Mouse (Mus musculus): Measurements from ENCODE around the gene Stoml1. TPM values are rescaled to one million over a fixed set of nuclear protein-coding genes. Genes with fewer than 3 reads are reported as not detected.
"Not testable (repeated sequence)": the region's sequence is repeated elsewhere in the genome, so short reads cannot be mapped to it uniquely, and the experiment has no call there.

Gene Stoml1
- total RNA-seq, 4 experiments from 2014 or later: 19.9 to 32.9 (median 28.3) TPM

DNA sequence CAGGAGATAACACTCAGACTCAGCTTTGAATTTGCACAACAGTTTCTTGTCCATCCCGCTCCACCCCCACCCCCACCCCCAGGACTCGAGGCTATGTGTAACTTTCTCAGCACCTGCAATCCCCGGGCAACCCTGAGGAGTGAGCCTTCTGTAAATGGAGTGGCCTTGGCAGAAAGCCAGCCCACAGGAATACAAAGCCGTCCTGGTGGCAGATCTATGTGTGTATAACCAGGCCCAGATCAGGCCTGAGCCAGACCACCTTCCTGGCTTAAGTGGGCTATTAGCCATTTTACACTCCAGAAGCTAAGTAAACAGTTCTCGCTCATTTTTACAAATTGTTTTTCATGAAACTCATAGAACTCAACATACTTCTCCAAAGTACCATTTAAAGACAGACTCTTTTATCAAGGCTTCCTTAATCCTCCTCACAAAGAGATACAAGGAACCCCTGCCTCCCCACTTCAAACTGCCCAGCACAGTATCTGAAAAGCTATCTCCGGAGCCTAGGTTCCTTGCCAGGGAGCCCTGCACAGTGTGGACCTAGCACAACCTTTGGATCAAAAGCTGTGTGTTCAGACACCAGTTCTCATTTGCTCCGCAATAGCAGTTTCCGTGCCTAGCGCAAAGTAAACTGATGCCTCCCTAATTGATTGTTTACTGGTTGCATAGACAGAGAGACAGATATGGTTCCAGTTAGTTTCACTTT lies 11.0 kb upstream of the Stoml1 start:
- DNase-seq: peak; percentile 64

DNA sequence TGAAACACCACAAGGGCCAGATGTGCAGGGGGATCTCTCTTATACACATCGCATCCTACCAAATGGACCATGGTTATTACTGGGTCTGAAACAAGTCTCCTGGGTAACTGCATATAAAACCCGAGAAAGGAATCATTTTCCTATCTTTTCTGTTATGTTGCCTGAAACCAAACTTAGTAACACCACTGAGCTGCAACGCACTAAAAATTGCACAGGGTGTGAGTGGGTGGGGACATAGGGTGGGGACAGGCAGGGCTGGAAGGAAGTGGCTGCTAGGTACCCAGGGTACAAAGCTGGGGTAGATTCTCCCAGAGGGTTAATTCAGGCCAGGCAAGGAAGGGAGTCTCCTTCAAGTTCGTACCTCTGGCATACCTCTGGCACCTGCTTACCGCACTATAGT lies 10.3 kb upstream of the Stoml1 start:
- no peak for DNase-seq

DNA sequence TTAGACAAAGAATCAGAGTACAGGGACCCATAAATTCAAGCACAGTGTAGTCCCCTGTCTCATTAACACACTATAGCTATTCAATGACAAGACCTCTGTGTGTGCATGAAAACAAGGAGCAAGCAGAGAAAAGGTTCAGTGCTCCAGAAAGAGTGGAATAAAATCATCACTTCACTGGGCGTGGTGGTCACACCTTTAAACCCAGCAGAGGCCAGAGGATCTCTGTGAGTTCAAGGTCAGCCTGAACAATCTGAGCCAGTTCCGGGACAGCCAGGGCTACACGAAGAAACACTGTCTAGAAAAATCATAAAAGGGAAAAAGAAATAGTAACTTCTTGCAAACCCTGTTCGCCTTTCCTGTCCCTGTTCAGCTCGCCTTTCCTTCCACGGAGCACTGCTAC lies 9.3 kb upstream of the Stoml1 start:
- no peak for DNase-seq

DNA sequence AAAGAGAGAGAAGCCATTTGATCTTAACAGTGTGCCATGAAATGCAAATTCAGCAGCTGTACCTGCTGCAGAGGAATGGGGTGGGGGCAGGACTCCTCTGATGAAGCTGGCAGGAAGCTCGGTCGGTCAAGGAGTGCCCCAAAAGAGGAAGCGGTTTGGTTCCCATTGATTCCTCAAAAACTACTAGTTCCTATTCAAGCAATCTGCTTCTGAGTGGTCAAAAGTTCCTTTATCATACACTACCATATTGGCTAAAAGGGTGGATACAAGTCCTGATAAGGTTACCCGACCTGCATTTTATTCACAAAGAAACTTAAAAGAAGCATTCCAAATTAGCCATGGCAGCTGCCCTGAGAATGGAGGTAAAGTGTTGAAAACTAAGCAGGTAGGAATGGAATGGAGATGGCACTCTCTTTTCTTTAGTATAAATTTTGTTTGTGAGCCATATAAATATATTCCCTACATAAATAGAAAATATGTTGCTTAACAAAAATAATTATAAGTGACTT lies 6.8 kb upstream of the Stoml1 start:
- DNase-seq: no peak

DNA sequence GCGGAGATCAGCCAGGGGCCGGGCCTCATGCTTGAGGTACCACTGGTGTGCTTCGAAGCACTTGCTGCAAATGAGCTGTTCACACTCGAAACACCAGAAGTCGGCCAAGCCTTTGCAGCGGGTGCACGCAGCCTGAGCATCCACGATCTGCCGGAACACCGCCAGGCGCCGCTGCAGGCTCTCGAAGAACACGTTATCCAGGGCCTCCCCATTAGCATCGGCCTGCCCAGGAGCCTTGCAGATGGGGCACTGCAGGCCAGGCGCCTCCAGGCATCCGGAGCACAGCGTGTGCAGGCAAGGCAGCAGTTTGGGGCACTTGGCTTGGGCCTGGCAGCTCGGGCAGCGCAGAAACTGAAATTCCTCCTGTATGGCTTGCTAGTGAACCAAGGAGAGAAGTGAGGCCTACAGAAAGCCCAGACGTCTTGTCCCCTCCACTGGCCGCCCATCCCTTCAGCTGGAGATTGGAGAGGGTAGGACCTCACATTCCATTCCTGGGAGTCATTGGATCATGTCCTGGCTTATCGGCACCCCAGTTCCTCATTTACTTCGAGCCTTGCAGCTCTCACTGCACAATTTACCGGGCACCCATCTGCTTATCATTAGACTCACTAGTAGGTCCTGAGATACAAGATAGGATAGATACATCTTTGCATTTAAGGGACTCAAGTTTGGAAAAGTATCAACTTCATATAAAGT lies 5.8 kb upstream of the Stoml1 start:
- DNase-seq: peak; percentile 72

DNA sequence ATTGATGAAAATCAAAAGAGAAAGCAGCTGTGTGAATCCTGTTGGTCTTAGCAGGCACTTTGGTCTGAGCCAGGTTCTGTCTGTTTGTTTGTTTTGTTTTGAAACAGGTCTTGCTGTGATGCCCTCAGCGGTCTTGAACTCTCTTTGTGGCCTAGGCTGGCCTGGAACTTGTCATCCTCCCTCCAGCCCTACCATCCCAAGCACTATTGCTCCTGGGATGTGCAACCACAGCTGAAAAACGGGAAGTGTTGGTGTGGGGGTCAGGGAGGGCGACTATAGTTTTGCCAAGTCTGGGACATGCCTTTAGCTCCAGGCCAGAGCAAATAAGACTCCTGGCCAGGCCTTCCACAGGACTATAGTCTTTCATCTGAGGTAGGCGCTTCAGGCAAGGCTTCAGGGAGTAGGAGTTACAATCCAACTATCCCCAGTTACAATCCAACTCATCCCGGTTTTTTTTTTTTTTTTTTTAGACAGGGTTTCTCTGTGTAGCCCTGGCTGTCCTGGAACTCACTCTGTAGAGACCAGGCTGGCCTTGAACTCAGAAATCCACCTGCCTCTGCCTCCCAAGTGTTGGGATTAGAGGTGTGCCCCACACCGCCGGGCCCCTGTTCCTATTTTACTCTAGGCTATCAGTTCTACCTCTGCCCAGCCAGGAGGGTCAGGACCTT lies 4.1 kb upstream of the Stoml1 start:
- no peak for DNase-seq

DNA sequence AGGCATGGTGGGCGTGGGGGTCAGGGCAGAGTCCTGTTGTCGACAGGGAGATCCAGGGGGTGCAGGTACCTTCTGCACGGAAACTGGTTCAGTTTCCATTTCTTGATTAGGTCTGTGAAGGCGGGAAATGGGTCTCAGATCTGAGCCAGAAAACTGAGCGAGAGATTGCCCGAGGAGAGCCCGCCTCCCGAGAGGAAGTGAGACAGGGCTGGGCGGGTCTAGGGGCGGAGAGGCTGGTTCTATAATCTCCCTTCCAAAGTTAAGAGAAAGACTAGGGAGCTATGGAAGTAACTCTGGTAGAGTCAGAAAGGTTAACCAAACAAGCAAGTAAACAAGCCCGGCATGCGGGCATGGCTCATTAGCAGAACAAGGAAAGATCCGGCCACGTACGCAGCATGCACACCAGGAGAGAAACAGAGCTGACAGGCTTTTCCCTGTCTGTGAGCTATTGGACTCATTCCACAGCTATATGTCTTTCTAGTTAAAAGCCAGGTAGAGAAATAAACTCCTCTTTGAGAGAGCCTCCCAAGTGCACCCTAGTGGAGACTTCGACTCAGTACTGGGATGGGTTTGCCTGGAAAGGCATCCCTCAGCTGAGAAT lies 3.3 kb upstream of the Stoml1 start, which contains the start of gene Pml:
Gene Pml, minus strand, starts transcription at position 195 of the 601 bp plus-strand sequence.
- peak; percentile 76 for DNase-seq

DNA sequence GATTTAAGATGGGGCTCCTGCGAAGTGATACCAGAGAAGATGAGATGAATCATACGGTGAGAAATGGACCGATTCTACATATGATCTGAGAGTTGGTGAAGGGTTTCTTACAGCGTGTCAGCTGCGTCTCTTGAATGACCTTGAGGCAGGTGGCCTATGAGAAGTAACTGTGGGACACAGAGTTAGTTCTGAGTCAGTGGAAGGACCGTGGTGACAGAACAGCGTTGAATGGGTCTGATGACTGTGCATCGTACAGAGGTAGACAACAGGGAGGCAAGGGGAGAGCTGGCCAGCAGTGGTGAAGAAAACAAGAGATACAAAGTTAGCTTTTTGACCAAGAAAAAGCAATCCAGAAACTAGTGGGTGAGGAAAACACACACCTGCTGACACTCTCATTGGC lies 2.6 kb upstream of the Stoml1 start:
- no peak for DNase-seq

DNA sequence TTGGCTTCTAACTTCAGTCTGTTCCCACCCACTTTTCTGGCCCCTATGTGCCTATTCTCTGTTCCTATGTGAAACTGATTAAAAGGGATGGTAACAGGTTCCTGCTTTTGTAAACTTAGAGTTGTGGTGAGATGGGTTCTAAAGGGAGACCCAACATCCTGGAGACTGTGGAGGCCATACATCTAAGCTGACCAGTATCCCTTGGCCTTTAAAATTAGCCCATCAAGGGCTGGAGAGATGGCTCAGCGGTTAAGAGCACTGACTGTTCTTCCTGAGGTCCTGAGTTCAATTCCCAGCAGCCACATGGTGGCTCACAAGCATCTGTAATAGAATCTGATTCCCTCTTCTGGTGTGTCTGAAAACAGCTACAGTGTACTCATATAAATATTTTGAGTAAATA lies 2.2 kb upstream of the Stoml1 start:
- DNase-seq: not testable (repeated sequence)

DNA sequence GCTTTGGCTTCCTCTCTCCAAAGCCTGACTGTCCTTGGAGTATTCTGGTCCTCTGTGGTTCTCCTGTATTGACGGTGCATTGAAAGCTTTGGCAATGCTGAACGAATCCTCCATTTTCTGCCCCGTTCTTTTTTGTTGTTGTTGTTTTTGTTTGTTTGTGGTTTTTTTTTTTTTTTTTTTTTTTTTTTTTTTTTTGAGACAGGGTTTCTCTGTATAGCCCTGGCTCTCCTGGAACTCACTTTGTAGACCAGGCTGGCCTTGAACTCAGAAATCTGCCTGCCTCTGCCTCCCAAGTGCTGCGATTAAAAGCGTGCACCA lies 800 bp downstream of the Stoml1 start:
- DNase-seq: not testable (repeated sequence)

DNA sequence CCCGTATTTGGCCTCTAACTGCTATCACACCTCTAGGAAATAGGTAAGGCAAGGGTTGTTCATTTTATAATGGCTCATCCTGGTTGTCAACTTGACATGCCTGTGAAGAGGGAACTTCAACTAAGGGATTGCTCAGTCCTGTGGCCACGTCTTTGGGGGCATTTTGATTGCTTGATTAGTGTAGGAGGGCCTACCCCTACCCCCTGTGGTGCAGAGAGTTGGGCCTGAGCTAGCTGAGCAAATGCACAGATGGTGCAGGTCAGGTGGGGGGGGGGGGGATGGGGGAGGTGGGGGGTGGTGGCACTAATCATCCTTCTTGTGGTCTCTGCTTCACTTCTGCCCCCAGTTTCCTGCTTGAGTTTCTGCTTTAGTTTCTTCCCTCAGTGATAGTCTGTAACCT lies 2.1 kb downstream of the Stoml1 start:
- DNase-seq: no peak

DNA sequence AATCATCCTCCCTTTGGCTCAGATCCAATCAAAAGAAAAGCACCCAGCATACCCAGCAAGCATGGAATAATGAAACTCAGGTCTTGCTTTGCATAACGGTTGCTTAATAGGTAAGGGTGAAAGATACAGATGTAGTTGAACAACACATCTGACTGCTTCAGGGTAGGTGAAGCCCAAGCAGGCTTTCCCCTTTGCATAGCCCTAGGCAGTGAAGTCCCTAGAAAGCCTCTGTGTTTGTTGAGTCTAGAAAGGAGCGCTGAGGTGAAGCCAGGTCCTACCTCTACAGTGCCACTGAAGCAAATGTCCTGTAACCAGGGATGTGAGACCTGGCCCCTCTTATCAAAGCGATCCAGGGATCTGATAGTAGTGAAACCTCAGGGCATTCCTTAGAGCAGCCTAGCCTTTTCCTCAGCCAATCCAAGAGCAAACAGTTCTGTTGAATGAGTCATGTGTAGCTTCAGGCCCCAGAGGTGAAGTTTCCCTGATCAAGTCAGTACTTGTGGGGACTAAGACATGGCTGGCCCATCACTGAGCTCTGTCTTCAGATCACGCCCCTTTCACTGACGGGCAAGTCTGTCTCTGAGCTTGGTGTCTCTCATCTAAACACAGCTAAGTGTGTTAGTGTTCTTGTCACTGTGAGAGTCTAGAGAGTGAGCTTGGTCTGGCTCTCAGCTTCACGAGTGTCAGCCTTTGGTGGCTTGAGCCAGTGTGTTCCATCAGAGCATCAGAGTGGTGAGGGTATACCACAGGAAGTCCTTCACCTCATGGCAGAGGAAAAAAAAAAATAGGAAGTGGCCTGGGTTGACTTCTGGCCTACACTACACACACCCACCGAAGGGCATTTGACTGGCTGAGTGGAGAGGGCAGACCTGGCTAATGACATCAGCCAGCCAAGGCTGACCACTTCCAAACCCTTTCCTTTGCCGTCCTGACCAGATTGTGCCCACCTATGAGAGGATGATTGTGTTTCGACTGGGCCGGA lies 3.0 kb downstream of the Stoml1 start:
- DNase-seq: no peak

DNA sequence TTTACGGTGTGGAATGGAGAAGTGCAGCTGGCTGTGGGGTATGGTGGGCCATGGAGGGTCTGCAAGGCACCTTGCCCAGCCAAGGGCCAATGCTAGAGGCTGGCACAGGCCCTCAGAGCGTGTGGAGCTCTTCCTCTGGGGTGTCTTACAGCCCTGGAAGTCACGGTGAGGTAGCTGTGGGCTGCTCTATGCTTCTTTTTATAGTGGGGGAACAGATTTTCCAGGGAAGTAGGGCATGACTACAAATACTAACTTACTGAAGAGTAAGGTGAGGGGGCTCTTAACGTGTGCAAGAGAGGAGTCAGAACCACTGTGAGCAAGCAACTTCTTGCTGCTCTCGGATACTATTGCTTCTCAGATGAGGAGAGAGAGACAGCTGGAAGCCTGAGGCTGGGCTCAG lies 9.5 kb downstream of the Stoml1 start:
- DNase-seq: no peak

DNA sequence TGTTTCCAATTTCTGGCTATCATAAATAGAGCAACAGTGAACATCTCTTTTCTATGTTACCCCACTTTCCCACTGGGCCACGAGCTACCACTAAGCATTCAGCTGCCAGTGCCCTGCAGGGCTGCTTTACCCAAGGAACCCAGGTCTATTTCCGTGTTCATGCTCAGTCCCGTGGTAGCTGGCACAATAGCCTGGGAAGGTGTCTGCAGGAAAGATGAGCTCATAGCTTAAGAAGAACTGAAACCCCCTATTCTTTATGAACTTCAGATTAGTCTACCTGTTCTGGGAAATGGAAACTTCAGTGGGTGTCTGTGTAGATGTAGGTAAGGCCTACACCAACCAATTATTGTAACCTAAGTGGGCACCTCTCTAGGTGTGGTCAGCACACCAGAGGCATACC lies 12.4 kb downstream of the Stoml1 start:
- no peak for DNase-seq

DNA sequence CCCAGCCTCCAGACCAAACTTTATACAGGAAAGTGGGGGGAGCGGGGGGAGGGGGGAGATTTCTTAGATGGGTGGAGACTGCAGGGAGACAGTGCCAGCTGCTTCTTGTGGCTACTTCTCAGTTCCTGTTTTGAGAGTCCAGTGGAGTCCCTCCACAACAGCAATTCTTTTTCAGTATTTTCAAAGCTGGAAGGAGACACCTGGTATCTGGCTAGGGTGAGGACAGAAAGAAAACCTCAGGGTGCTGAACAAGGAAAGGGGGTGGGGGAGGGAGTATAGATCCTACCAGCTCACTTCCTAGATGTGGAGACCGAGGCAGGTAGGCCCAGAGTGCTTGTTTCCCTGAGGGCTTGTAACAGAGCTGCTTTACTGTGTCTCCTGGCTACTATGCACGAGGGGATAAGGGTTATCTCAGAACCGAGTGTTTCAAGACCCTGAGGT lies 13.6 kb downstream of the Stoml1 start:
- DNase-seq: no peak

DNA sequence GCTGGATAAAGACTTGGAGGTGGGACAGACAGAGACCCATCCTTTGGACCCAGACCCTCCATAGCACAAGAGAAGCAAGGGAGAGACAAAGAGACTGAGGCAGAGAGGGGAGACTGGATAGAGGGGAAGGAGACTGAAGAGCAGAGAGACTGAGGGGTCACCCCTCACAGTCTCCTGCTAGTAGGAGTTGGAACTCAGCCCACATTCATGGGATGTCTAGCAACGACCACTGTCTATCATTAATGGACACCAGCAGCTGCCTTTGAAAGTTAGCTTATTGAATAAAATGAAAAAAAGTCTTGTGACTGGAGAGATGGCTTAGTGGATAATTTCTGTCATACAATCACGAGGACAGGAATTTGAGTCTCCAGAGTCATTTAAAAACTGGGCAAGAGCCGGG lies 14.1 kb downstream of the Stoml1 start:
- DNase-seq: no peak

DNA sequence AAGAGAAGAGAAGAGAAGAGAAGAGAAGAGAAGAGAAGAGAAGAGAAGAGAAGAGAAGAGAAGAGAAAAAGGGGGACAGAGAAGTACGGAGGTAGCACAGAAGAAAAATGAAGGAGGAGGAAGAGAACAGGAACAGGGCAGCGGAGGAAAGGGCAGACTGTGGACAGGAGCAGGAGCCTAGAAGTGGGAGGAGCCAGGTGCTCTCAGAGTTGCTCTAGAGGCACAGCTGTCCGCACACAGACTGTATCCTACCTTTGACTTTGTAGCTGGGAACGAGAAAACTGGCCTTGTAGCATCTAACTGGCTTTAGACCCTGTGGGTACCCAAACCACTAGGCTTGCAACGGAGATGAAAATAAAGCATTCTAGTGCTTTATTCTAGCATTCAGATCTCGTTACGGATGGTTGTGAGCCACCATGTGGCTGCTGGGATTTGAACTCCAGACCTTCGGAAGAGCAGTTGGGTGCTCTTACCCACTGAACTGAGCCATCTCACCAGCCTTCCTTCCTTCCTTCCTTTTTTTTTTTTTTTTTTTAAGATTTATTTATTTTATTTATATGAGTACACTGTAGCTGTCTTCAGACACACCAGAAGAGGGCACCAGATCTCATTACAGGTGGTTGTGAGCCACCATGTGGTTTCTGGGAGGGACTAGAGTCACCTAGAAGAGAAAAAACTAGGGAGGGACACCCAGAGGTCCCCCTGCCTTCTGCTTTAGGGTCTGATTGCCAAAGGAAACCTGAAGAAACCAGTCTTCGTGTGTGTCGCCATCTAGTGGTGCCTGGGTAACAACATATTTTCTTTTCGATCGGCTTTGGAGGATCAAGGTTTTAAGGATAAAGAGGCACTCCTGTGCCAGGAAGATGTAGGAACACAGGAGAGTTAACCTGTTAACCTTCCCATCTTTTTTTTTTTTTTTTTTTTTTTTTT lies 15.7 kb downstream of the Stoml1 start:
- no peak for DNase-seq

DNA sequence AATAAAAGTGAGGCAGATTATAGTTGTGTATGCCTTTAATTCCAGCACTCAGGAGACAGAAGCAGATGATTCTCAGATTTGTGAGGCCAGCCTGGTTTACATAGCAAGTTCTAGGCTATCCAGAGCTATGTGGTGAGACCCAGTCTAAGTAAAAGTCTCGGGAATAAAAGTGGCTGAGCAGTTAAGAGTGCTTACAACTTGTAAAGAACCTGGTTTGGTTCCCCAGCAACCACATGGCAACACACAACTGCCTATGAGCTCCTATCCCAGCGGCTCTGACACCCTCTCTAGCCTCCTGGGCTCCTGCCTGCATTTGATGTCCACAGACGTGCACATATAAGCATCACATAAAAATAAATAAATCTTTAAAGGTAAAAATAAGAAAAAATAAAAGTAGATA lies 17.1 kb downstream of the Stoml1 start:
- no peak for DNase-seq

DNA sequence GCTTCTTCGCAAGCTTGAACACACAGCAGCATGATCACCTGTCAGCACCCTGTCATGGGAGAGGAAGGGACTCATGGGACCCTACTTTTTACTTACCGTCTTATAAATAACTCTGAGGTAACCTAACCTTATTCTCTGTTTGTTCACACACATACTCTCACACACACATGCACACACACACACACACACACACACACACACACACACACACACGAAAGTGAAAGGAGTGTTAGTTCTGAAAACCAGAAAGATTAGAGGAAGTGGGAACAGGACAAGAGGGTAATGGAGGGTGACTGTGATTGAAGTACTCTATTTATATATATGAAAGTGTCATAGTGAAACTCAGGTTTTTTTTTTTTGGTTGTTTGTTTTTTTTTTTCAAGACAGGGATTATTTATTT lies 18.1 kb downstream of the Stoml1 start:
- no peak for DNase-seq

DNA sequence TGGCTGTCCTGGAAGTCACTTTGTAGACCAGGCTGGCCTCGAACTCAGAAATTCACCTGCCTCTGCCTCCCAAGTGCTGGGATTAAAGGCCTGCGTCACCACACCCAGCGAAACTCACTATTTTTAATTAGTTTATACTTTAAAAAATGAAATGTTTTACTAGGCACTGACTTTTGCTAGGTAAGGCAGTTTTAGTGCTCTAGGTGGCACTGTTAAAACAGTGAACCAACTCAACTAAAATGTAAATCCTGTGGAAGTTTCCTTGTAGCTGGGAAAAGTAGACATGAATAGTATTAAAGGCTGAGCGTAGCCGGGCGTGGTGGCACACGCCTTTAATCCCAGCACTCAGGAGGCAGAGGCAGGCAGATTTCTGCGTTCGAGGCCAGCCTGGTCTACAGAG lies 18.6 kb downstream of the Stoml1 start:
- not testable (repeated sequence) for DNase-seq

DNA sequence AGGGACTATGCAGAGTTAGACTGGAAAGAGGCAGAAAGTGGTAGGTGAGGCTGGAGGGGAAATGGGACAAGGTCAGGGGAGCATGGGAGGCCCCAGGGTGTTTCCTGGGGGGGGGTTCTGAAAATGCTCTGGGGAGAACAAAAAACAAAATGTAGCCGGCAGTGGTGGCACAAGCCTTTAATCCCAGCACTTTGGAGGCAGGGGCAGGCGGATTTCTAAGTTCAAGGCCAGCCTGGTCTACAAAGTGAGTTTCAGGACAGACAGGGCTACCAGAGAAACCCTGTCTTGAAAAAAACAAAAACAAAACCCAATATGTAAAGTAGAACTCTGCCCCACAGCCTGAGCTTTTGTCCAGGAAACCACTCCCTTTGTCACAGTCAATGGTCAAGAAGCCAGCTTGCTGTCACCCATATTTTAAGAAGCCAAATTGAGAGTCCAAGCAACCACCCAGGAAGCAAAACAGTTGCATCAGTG lies 19.1 kb downstream of the Stoml1 start:
- no peak for DNase-seq

Measured in adrenal gland, adult 8-10 months (tissue).